Mouse (Mus musculus) hindbrain, embryonic 16.5 days (tissue): ENCODE results near the gene Foxl2. TPM values are rescaled to one million over a fixed set of nuclear protein-coding genes. Genes with fewer than 3 reads are reported as not detected.
A peak's percentile ranks its signal among the peaks of the same experiment; 100 is the strongest.

Experiments
- ATAC-seq: fragments of 200-750 bp; cut with Nextera tagmentation; 2 replicates; pipeline ENCODE4 v1.8.0; 2017; ENCODE audit warnings: moderate TSS enrichment, moderate library complexity
- H3K27ac ChIP-seq: fragments of 300-500 bp; sonication (generic); 2 replicates; pipeline ENCODE4 v1.5.1; 2014; ENCODE audit warnings: low read depth, mild to moderate bottlenecking, control low read depth, low read length, moderate library complexity
- H3K27me3 ChIP-seq: fragments of 300-500 bp; sonication (generic); replicated peaks from 2 replicates; pipeline ENCODE4 v1.6.1; 2014; ENCODE audit warnings: low read length; ENCODE audit not compliant: control insufficient read depth, insufficient read depth
- H3K36me3 ChIP-seq: fragments of 300-500 bp; sonication (generic); 2 replicates; pipeline ENCODE4 v1.6.1; 2014; ENCODE audit warnings: mild to moderate bottlenecking, low read length, moderate library complexity, mixed read lengths; ENCODE audit not compliant: control insufficient read depth, insufficient read depth
- H3K4me1 ChIP-seq: fragments of 300-500 bp; sonication (generic); 2 replicates; pipeline ENCODE4 v1.6.1; 2014; ENCODE audit warnings: low read depth, low read length; ENCODE audit not compliant: control insufficient read depth, insufficient read depth
- H3K4me2 ChIP-seq: fragments of 300-500 bp; sonication (generic); 2 replicates; pipeline ENCODE4 v1.6.1; 2014; ENCODE audit warnings: mild to moderate bottlenecking, low read length, control low read depth, moderate library complexity
- H3K4me3 ChIP-seq: fragments of 300-500 bp; sonication (generic); 2 replicates; pipeline ENCODE4 v1.5.1; 2014; ENCODE audit warnings: mild to moderate bottlenecking, low read length, control low read depth, moderate library complexity
- H3K9ac ChIP-seq: fragments of 300-500 bp; sonication (generic); 2 replicates; pipeline ENCODE4 v1.6.1; 2014; ENCODE audit warnings: low read depth, mild to moderate bottlenecking, control low read depth, low read length, moderate library complexity
- H3K9me3 ChIP-seq: fragments of 300-500 bp; sonication (generic); 2 replicates; pipeline ENCODE4 v1.6.1; 2014; ENCODE audit warnings: mild to moderate bottlenecking, low read length, moderate library complexity; ENCODE audit not compliant: control insufficient read depth
- WGBS: fragments of 180-500 bp; shearing (Covaris S2); extraction: QIAGEN DNeasy Blood & Tissue Kit; methylation state at CpG from one replicate; pipeline ENCODE4 v1.1.7; 2014; 5-methylcytosine and 5-hydroxymethylcytosine counted together
- polyA plus RNA-seq: library from polyadenylated mRNA; unstranded; fragments of >200 nt; fragmentation: Nextera tagmentation; extraction: Ambion mirVana; gene quantifications from 2 replicates; pipeline ENCODE4 v1.2.1, GENCODE M21; 2015

Gene Foxl2
- polyA plus RNA-seq, 1 experiment from 2014 or later: 0.24 TPM

GRCm38 (mm10) chr9:98959851-98960250 lies 4.8 kb downstream of the Foxl2 start:
- Histone ChIP-seq H3K9me3 (no peaks in the 10 kb centered on the region), H3K27ac (no peak overlapping the region), H3K27me3 (peaks cover 56% of the 10 kb centered on the region), H3K36me3 (no peaks in the 10 kb centered on the region), H3K4me1 (peaks cover 20% of the 10 kb centered on the region), H3K9ac (no peak overlapping the region), H3K4me3 (no peak overlapping the region), H3K4me2 (no peak overlapping the region)
- no peak for ATAC-seq
- 33% methylated on average over 3 of the region's 3 CpGs for WGBS

GRCm38 (mm10) chr9:98960348-98960747 lies 5.3 kb downstream of the Foxl2 start:
- H3K9me3 ChIP-seq: no peaks in the 10 kb centered on the region
- WGBS: 20% methylated on average over 5 of the region's 5 CpGs
- no peak overlapping the region for H3K27ac ChIP-seq
- no peak for ATAC-seq
- no peaks in the 10 kb centered on the region for H3K36me3 ChIP-seq
- peaks cover 60% of the 10 kb centered on the region for H3K27me3 ChIP-seq
- no peak overlapping the region for H3K9ac ChIP-seq
- no peak overlapping the region for H3K4me3 ChIP-seq
- H3K4me2 ChIP-seq: no peak overlapping the region
- H3K4me1 ChIP-seq: peaks cover 16% of the 10 kb centered on the region

GRCm38 (mm10) chr9:98961591-98962477 lies 6.7 kb downstream of the Foxl2 start:
- Histone ChIP-seq H3K9ac (no peak overlapping the region), H3K4me3 (no peak overlapping the region), H3K4me1 (peaks cover 2% of the 10 kb centered on the region; the same call in 1 of the 2 replicates), H3K9me3 (no peaks in the 10 kb centered on the region), H3K4me2 (no peak overlapping the region), H3K27ac (no peak overlapping the region), H3K36me3 (no peaks in the 10 kb centered on the region), H3K27me3 (peaks cover 69% of the 10 kb centered on the region)
- 6% methylated on average over 22 of the region's 22 CpGs for WGBS
- no peak for ATAC-seq

GRCm38 (mm10) chr9:98962478-98963142 lies 7.5 kb downstream of the Foxl2 start:
- no peak overlapping the region for H3K9ac ChIP-seq
- H3K36me3 ChIP-seq: no peaks in the 10 kb centered on the region
- peaks cover 75% of the 10 kb centered on the region for H3K27me3 ChIP-seq
- no peak overlapping the region for H3K27ac ChIP-seq
- H3K4me2 ChIP-seq: no peak overlapping the region
- ATAC-seq: no peak
- H3K9me3 ChIP-seq: no peaks in the 10 kb centered on the region
- no peaks in the 10 kb centered on the region for H3K4me1 ChIP-seq
- no peak overlapping the region for H3K4me3 ChIP-seq
- WGBS: 1% methylated on average over 20 of the region's 20 CpGs

GRCm38 (mm10) chr9:98963661-98964060 lies 8.6 kb downstream of the Foxl2 start:
- Histone ChIP-seq H3K27me3 (peaks cover 73% of the 10 kb centered on the region), H3K9me3 (no peaks in the 10 kb centered on the region), H3K9ac (no peak overlapping the region), H3K4me1 (no peaks in the 10 kb centered on the region), H3K36me3 (no peaks in the 10 kb centered on the region), H3K4me2 (no peak overlapping the region), H3K27ac (no peak overlapping the region), H3K4me3 (no peak overlapping the region)
- 5% methylated on average over 18 of the region's 18 CpGs for WGBS
- ATAC-seq: no peak

- H3K4me1 ChIP-seq: no peaks in the 10 kb centered on the region
- no peak overlapping the region for H3K27ac ChIP-seq
- H3K9ac ChIP-seq: no peak overlapping the region
- H3K36me3 ChIP-seq: no peaks in the 10 kb centered on the region
- peak overlapping the region; percentile 31; the same call in 1 of the 2 replicates for H3K4me2 ChIP-seq
- peaks cover 64% of the 10 kb centered on the region for H3K27me3 ChIP-seq
- 2% methylated on average over 18 of the region's 18 CpGs for WGBS
- no peaks in the 10 kb centered on the region for H3K9me3 ChIP-seq
- peak overlapping the region; percentile 10; the same call in 1 of the 2 replicates for H3K4me3 ChIP-seq
- ATAC-seq: 0 out of 2 replicates have a peak, but pooled peaks have one; percentile 40
Measured at GRCm38 (mm10) chr9:98965084-98965483, 10.0 kb downstream of the Foxl2 start.

GRCm38 (mm10) chr9:98973101-98973521 lies 18.0 kb downstream of the Foxl2 start:
- Histone ChIP-seq H3K4me2 (peak overlapping the region; percentile 63), H3K4me1 (peaks cover 6% of the 10 kb centered on the region), H3K27me3 (peaks cover 57% of the 10 kb centered on the region), H3K36me3 (no peaks in the 10 kb centered on the region), H3K27ac (no peak overlapping the region), H3K9ac (peak overlapping the region; percentile 31; the same call in 1 of the 2 replicates), H3K4me3 (peak overlapping the region; percentile 31), H3K9me3 (no peaks in the 10 kb centered on the region)
- WGBS: under 1% methylated on average over 40 of the region's 40 CpGs
- no peak for ATAC-seq

- ATAC-seq: no peak
- Histone ChIP-seq H3K4me1 (peaks cover 6% of the 10 kb centered on the region), H3K27me3 (peaks cover 57% of the 10 kb centered on the region), H3K9ac (no peak overlapping the region; the same call in 1 of the 2 replicates), H3K27ac (no peak overlapping the region), H3K36me3 (no peaks in the 10 kb centered on the region), H3K4me3 (peak overlapping the region; percentile 31), H3K4me2 (peak overlapping the region; percentile 63), H3K9me3 (no peaks in the 10 kb centered on the region)
- 3% methylated on average over 7 of the region's 7 CpGs for WGBS
Measured at GRCm38 (mm10) chr9:98973561-98973960, 18.5 kb downstream of the Foxl2 start.

- H3K4me2 ChIP-seq: no peak overlapping the region
- H3K27me3 ChIP-seq: peaks cover 55% of the 10 kb centered on the region
- WGBS: 36% methylated on average over 2 of the region's 2 CpGs
- ATAC-seq: no peak
- H3K9me3 ChIP-seq: no peaks in the 10 kb centered on the region
- no peak overlapping the region for H3K9ac ChIP-seq
- H3K4me1 ChIP-seq: peaks cover 6% of the 10 kb centered on the region
- H3K27ac ChIP-seq: no peak overlapping the region
- no peaks in the 10 kb centered on the region for H3K36me3 ChIP-seq
- H3K4me3 ChIP-seq: no peak overlapping the region
Measured at GRCm38 (mm10) chr9:98974898-98975297, 19.8 kb downstream of the Foxl2 start.
